Comparison of ENCODE assay signal across 9 mouse cellular contexts in genomic region chr5:121841973-121842372, GRCm38 (mm10). TPM values are rescaled to one million over a fixed set of nuclear protein-coding genes. Genes with fewer than 3 reads are reported as not detected.
A peak's percentile ranks its signal among the peaks of the same experiment; 100 is the strongest.
DNase-seq lines count a peak whose midpoint lies in the region; ATAC-seq and TF ChIP-seq lines count a peak whose summit lies in the region.
"Had no signal": no experiment of that assay in that cellular context is flagged by ENCODE, and none has a peak within 500 bp of the region (broad histone marks: within the 10 kb centered on the region; RNA-seq: fewer than 3 reads in every experiment).

No protein-coding gene starts in this region.

- TF ChIP-seq EP300 in stomach, postnatal 0 days (optimal IDR thresholded peaks at IDR 0.05), result no peak

- no peaks in the 10 kb centered on the region for H3K9me3 ChIP-seq in hindbrain, embryonic 10.5 days
- H3K9me3 ChIP-seq in hindbrain, embryonic 14.5 days (ENCODE audit: control insufficient read depth, low read length), result no peaks in the 10 kb centered on the region
- H3K9me3 ChIP-seq in heart, embryonic 16.5 days (replicated peaks; ENCODE audit: control insufficient read depth, low read length), result no peaks in the 10 kb centered on the region
- H3K9me3 ChIP-seq in stomach, postnatal 0 days (ENCODE audit: control insufficient read depth, low read length), result no peaks in the 10 kb centered on the region

- peaks cover 47% of the 10 kb centered on the region for H3K4me1 ChIP-seq in hindbrain, embryonic 10.5 days (replicated peaks)
- peaks cover 21% of the 10 kb centered on the region for H3K4me1 ChIP-seq in hindbrain, embryonic 14.5 days (replicated peaks; ENCODE audit: control insufficient read depth, insufficient read depth, low read length)
- H3K4me1 ChIP-seq in heart, embryonic 16.5 days (ENCODE audit: control insufficient read depth, insufficient read depth, low read length), result peaks cover 26% of the 10 kb centered on the region
- H3K4me1 ChIP-seq in stomach, postnatal 0 days (replicated peaks; ENCODE audit: control insufficient read depth, insufficient read depth), result peaks cover 7% of the 10 kb centered on the region

- ATAC-seq in hindbrain, embryonic 14.5 days (ENCODE audit: low FRiP score), result no peak
- ATAC-seq in heart, embryonic 16.5 days (replicated peaks; ENCODE audit: extremely low read depth, insufficient read depth, low FRiP score), result no peak
- no peak for ATAC-seq in stomach, postnatal 0 days (ENCODE audit: low FRiP score, low TSS enrichment)

- H3K27ac ChIP-seq in hindbrain, embryonic 10.5 days, result no peak overlapping the region
- no peak overlapping the region for H3K27ac ChIP-seq in hindbrain, embryonic 14.5 days
- H3K27ac ChIP-seq in heart, embryonic 16.5 days (ENCODE audit: low read length), result peak overlapping the region; percentile 26; the same call in 1 of the 2 replicates
- H3K27ac ChIP-seq in stomach, postnatal 0 days (replicated peaks), result peak overlapping the region; percentile 6; the same call in 1 of the 2 replicates

- H3K27me3 ChIP-seq in hindbrain, embryonic 10.5 days (ENCODE audit: insufficient read depth, poor library complexity, severe bottlenecking), result peaks cover 94% of the 10 kb centered on the region
- H3K27me3 ChIP-seq in hindbrain, embryonic 14.5 days (ENCODE audit: control insufficient read depth, insufficient read depth, low read length), result peaks cover 66% of the 10 kb centered on the region
- H3K27me3 ChIP-seq in heart, embryonic 16.5 days (ENCODE audit: control insufficient read depth, insufficient read depth, low read length), result peaks cover 10% of the 10 kb centered on the region
- no peaks in the 10 kb centered on the region for H3K27me3 ChIP-seq in stomach, postnatal 0 days (ENCODE audit: control insufficient read depth, insufficient read depth, low read length)

- WGBS in hindbrain, embryonic 10.5 days, result 43% methylated on average over 10 of the region's 10 CpGs
- 38% methylated on average over 10 of the region's 10 CpGs for WGBS in hindbrain, embryonic 14.5 days
- 49% methylated on average over 10 of the region's 10 CpGs for WGBS in heart, embryonic 16.5 days
- WGBS in stomach, postnatal 0 days, result 48% methylated on average over 10 of the region's 10 CpGs

- no peak overlapping the region for H3K4me2 ChIP-seq in hindbrain, embryonic 14.5 days (replicated peaks)
- H3K4me2 ChIP-seq in heart, embryonic 16.5 days (ENCODE audit: low read depth, low read length), result no peak overlapping the region
- H3K4me2 ChIP-seq in stomach, postnatal 0 days (replicated peaks; ENCODE audit: low read depth), result no peak overlapping the region

- peak overlapping the region; percentile 60; the same call in 1 of the 2 replicates for H3K4me3 ChIP-seq in hindbrain, embryonic 10.5 days
- H3K4me3 ChIP-seq in hindbrain, embryonic 14.5 days (replicated peaks; ENCODE audit: low read length), result no peak overlapping the region
- H3K4me3 ChIP-seq in heart, embryonic 16.5 days (ENCODE audit: low read length), result no peak overlapping the region
- H3K4me3 ChIP-seq in stomach, postnatal 0 days (ENCODE audit: low read depth, low read length), result no peak overlapping the region

- no peak overlapping the region for H3K9ac ChIP-seq in hindbrain, embryonic 14.5 days
- H3K9ac ChIP-seq in heart, embryonic 16.5 days (ENCODE audit: low read length), result no peak overlapping the region
- no peak overlapping the region for H3K9ac ChIP-seq in stomach, postnatal 0 days (ENCODE audit: low read length)

- no peaks in the 10 kb centered on the region for H3K36me3 ChIP-seq in hindbrain, embryonic 10.5 days
- no peaks in the 10 kb centered on the region for H3K36me3 ChIP-seq in hindbrain, embryonic 14.5 days (replicated peaks; ENCODE audit: control insufficient read depth, insufficient read depth)
- H3K36me3 ChIP-seq in heart, embryonic 16.5 days (ENCODE audit: control insufficient read depth, insufficient read depth), result no peaks in the 10 kb centered on the region
- no peaks in the 10 kb centered on the region for H3K36me3 ChIP-seq in stomach, postnatal 0 days (ENCODE audit: control insufficient read depth, insufficient read depth, low read length)

- no peak for DNase-seq in hindbrain, embryonic 10.5 days (ENCODE audit: low spot score)
- DNase-seq in hindbrain, embryonic 14.5 days (ENCODE audit: low spot score), result no peak
- DNase-seq in ovary, adult 18-20 months (ENCODE audit: low spot score), result peak; percentile 47
- DNase-seq in ovary, postnatal 36 days (ENCODE audit: low spot score), result no peak
- no peak for DNase-seq in stomach, postnatal 0 days (ENCODE audit: low spot score)
- DNase-seq in frontal cortex, postnatal 36 days (ENCODE audit: low spot score in 2 of 2), result no peak
- DNase-seq: kidney, postnatal 14 days; lung, postnatal 10 days had no signal

- TF ChIP-seq CTCF in stomach, postnatal 0 days (IDR thresholded peaks at IDR 0.05; ENCODE audit: low read depth), result no peak

RNA-seq across cellular contexts. Expression of gene Sh2b3, which starts 4.5 kb away (rescaled TPM):
- 9.3 and 11.1 TPM in 2 replicates for polyA plus RNA-seq in hindbrain, embryonic 10.5 days (2016; fragmentation: Nextera tagmentation; extraction: Ambion mirVana)
- polyA plus RNA-seq in hindbrain, embryonic 14.5 days (2014; fragmentation: Nextera tagmentation; extraction: Ambion mirVana), result 8.8 and 9.1 TPM in 2 replicates
- 12.0 and 13.3 TPM in 2 replicates for polyA plus RNA-seq in heart, embryonic 16.5 days (2015; fragmentation: Nextera tagmentation; extraction: Ambion mirVana)
- polyA plus RNA-seq in stomach, postnatal 0 days (2015; fragmentation: Nextera tagmentation; extraction: Ambion mirVana), result 7.9 and 8.6 TPM in 2 replicates

RNA-seq across cellular contexts. Expression of gene Pheta1, which starts 6.8 kb away (rescaled TPM):
- polyA plus RNA-seq in hindbrain, embryonic 10.5 days (2016; fragmentation: Nextera tagmentation; extraction: Ambion mirVana), result 44.8 and 54.5 TPM in 2 replicates
- polyA plus RNA-seq in hindbrain, embryonic 14.5 days (2014; fragmentation: Nextera tagmentation; extraction: Ambion mirVana), result 28.7 and 32.3 TPM in 2 replicates
- 15.3 and 19.4 TPM in 2 replicates for polyA plus RNA-seq in heart, embryonic 16.5 days (2015; fragmentation: Nextera tagmentation; extraction: Ambion mirVana)
- polyA plus RNA-seq in stomach, postnatal 0 days (2015; fragmentation: Nextera tagmentation; extraction: Ambion mirVana), result 24.3 and 26.7 TPM in 2 replicates

Comparison
In these comparisons a context has a peak if more than half of its experiments do, and no peak if none do; other contexts are left out.
1. H3K27ac ChIP-seq: peak in heart, embryonic 16.5 days (single experiment) and stomach, postnatal 0 days (single experiment); none in hindbrain, embryonic 10.5 days (single experiment) and hindbrain, embryonic 14.5 days (single experiment).